Mouse (Mus musculus) right cerebral cortex, postnatal 25 days (tissue): Measurements from ENCODE around the gene Mxd4.

Experiments used
- DNase-seq: peaks from one replicate; pipeline ENCODE4 v3.0.0; 2022

The Mxd4 gene

DNA sequence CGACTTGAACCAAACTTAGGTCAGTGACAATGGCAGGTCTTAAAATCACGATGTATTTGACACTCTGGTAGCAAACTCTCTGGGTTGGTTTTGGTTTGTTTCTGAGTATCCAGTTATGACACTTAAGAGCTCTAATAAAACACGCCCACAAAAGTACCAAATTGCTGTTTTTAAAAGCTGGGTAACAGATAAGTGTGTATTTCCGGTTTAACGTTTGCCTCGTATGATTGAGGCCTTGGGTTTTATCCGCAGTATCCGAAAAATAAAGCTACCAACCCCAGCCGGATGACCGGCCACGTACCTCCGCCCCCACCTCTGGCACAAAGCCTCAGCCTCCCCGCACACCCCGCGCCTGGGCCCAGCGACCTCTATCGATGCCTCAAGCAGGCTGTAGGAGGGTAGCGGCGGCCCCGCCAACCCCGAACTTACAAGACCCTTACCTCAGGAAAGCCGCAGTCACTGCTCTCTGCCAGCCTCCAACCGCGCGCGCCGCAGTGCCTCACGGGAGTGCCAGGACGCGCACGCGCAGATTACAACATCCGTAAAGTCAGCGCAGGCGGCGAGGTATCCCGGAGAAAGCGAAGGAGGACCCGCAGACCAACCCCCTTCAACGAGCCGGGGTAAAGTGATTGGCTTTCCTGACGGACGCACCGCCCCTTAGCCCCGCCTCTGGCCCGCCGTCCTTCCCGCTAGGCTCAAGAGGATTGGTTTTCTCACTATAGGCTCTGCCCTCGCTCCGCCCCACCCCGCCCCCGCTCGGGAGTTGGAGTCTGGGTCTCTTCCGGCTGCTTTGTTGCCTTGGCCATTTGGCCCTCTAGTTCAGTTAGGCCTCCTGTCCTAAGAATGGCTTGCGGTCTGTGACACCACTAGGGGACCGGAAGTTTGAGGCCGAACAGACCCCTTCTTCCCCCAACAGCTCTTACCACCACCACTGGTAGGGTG lies 18.3 kb downstream of the Mxd4 start, which contains the start of the genes Poln and Haus3:
Poln (minus strand) TSS at position 499 of the 942 bp plus-strand sequence.
Haus3 (minus strand) TSS at position 578 of the 942 bp plus-strand sequence.
- peak; percentile 97 for DNase-seq

DNA sequence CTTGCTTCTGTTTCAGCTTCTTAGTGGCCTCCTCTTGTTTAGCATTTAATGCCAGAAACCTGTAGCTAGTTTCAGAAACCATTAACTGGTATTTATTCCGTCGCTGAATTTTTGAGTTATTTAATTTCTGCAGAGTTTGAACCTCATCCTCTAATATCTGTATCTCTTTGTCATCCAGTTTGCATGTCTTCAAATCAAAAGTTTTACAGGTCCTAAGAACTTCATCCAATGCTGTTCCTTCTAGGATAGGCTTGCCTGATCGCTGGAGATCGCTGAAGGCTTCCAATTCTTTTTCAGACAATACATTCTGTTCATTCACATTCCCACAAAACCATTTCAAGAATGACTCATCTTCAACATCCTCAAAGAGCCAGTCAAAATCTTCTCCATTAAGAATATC lies 19.7 kb downstream of the Mxd4 start:
- DNase-seq: no peak

DNA sequence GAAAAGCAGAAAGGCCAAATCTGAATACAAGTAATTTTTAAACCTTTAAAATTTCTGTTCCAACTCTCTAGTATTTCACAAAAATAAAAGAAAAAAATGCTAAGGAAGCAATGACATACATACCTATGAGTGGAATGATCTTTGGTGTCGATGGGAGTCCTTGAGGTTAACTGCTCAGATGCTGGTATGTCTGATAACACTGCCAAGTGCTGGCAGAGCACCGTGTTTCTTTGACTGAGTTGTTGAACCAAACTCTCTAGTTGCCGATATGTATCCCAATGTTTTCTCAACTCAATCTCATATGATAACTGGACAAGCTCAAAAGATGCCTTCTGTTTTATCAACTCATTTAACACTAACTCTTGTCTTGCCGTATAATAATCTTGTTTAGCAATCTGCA lies 21.7 kb downstream of the Mxd4 start:
- no peak for DNase-seq

DNA sequence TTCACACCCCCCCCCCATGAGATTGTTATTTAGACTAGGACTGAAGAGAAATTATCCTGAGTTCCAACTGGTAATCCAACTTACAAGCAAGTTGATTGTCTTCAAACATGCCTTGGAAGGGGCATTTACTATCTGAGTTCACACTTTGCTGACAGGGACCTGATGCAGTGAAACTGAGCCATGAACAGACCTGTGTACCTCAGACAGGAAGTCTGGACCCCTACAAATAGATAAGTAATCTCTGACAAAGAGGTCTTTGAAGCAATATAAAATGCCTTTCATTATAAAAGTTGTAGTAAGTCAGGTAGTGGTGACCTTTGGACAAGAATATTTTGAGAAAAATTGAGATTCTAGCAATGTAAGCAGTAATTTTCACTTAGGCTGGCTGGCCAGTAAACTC lies 39.0 kb downstream of the Mxd4 start:
- DNase-seq: no peak

DNA sequence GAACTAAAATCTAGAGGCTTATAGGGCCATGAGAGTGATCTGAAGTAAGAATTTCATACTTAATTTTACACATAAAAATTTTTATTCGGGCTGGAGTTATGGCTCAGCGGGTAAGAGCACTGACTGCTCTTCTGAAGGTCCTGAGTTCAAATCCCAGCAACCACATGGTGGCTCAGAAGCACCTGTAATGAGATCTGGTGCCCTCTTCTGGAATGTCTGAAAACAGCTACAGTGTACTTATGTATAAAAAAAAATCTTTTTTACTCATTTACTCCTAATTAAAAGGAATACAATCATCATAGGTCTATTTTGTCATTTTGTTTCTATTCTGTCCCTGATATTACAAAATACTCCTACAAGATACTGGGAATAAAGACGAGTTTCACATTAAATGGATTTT lies 40.0 kb downstream of the Mxd4 start:
- no peak for DNase-seq

DNA sequence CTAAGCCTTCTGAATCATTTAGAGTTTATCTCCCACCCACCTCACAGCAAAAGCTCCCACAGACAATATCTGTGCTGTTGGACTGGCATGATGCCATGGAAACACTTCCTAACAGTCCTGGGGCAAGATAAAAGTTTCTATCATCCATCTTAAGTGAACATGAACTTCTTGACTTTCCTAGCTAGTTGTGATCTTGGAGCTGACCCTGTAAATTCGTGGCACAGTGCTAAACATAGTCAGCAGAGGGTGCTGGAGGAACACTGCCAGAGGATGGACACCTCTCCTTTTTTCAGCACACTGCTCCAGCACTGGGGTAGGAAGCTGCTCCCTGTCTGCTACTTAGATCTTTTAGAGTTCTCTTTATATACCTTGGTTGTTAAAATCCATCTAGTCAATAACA lies 47.8 kb downstream of the Mxd4 start:
- peak; percentile 8 for DNase-seq

DNA sequence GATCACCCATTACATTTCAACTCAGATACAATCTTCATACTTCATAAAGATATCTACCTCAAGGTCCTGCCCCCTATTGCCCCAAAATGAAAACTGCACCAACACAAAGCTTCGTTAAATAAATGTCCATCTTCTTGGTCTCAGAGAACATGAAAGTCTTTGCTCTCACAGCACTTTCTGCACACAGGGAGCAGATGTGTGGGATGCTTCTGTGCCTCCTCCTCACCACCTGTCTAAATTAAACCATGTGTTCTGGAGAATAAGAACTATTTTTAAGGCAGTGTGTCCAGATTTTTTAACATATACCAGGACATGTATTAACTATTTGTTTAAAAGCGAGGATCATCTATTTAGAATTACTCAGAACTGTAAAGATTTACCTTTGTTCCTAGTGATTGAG lies 54.8 kb downstream of the Mxd4 start:
- no peak for DNase-seq

DNA sequence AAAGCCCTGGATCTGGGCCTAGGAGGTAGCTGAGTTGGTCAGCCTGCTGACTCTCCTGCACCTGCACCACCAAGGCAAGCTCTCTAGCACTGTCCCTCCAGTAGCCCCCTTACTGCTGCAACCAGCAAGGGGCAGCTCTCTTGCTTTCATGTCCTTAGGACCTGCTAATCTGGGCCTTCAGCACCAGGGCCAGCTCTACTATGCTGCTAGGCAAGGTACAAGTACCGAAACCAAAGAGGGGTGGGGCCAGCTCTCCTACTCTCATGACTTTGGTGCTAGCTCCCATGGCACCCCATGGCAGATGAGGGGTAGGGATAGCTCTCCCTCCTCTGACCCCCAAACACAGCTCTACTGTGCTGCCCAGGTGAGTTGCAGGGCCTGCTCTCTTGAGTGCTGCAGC lies 63.4 kb downstream of the Mxd4 start:
- DNase-seq: no peak
